Mouse (Mus musculus): ENCODE data around the gene Mast4. TPM values are rescaled to one million over a fixed set of nuclear protein-coding genes. Genes with fewer than 3 reads are reported as not detected.

The Mast4 gene
- total and polyA plus RNA-seq, 3 experiments: 2.7 to 7.0 TPM; not detected in 1

DNA sequence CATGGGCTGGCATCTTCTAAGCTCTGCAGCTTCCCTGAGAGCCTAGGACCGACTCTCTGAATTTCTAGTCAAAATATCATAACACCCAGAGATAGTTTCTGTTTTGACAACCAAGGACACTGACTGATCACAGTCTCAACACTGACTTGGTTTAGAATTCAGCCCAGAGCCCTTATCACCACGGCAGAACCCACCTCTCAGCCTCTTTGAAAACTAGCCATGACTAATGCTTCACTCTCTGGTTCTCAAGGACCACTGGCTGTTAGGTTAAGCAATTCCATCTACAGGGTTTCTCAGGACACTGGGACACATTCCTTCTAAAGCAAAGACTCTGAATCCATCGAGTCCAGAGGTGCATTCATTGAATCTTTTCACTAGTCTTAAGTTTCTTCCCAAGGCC, 79.4 kb downstream of the Mast4 start:
- H3K4me3 ChIP-seq (ENCODE audit: control insufficient read depth in 1 of 2, insufficient read depth in 1 of 2, low read depth in 2 of 2, low read length in 2 of 2): no peak overlapping the region
- H3K9ac ChIP-seq (ENCODE audit: control insufficient read depth, low read depth, low read length, poor library complexity, severe bottlenecking): no peak overlapping the region
- H3K4me1 ChIP-seq (ENCODE audit: control insufficient read depth in 1 of 2, insufficient read depth in 2 of 2, low read length in 2 of 2): no peaks in the 10 kb centered on the region
- no peaks in the 10 kb centered on the region for H3K36me3 ChIP-seq (ENCODE audit: control insufficient read depth in 1 of 2, insufficient read depth in 2 of 2, low read length in 2 of 2)
- H3K9me3 ChIP-seq (replicated peaks; ENCODE audit: insufficient read depth, low read length): no peaks in the 10 kb centered on the region
- no peaks in the 10 kb centered on the region for H3K79me2 ChIP-seq (ENCODE audit: control insufficient read depth, insufficient read depth, low read length, poor library complexity)
- H3K27me3 ChIP-seq (ENCODE audit: control insufficient read depth in 1 of 2, insufficient read depth in 2 of 2, low read length in 2 of 2): no peaks in the 10 kb centered on the region
- no peak for DNase-seq (ENCODE audit: low read depth, low spot score)
- no peak overlapping the region for H3K27ac ChIP-seq (ENCODE audit: control insufficient read depth, low read depth, low read length)
- TF ChIP-seq JUND (IDR thresholded peaks at IDR 0.05; ENCODE audit: low read depth, low read length) (no peak), ELF1 (IDR thresholded peaks at IDR 0.05; ENCODE audit: low read depth, low read length) (no peak), MXI1 (IDR thresholded peaks at IDR 0.05; ENCODE audit: low read depth, low read length) (no peak), ZKSCAN1 (IDR thresholded peaks at IDR 0.05; ENCODE audit: low read depth, low read length) (no peak), SIN3A (IDR thresholded peaks at IDR 0.05; ENCODE audit: low read length) (no peak)

DNA sequence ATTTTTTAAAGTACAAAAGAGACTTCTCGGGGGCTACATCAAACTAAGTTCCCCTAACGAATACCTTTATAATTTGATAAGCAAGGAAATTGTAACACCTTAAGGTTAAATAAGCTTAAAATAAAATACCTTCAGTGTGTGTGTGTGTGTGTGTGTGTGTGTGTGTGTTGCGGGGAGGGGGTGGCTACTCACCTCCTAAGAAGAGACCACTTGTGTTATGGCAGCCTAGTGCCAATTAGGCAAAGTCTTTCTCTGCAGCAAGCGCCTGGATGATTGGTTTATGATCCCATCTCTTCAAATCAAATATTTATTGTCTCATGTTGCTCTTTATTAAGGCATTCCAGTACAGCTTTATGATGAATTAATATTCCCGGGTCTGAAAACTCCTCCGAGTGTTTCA, 81.2 kb downstream of the Mast4 start:
- Histone ChIP-seq H3K36me3 (ENCODE audit: control insufficient read depth in 1 of 2, insufficient read depth in 2 of 2, low read length in 2 of 2) (no peaks in the 10 kb centered on the region), H3K4me3 (ENCODE audit: control insufficient read depth in 1 of 2, insufficient read depth in 1 of 2, low read depth in 2 of 2, low read length in 2 of 2) (no peak overlapping the region), H3K79me2 (ENCODE audit: control insufficient read depth, insufficient read depth, low read length, poor library complexity) (no peaks in the 10 kb centered on the region), H3K27me3 (ENCODE audit: control insufficient read depth in 1 of 2, insufficient read depth in 2 of 2, low read length in 2 of 2) (no peaks in the 10 kb centered on the region), H3K4me1 (ENCODE audit: control insufficient read depth in 1 of 2, insufficient read depth in 2 of 2, low read length in 2 of 2) (no peaks in the 10 kb centered on the region), H3K27ac (ENCODE audit: control insufficient read depth, low read depth, low read length) (no peak overlapping the region), H3K9ac (ENCODE audit: control insufficient read depth, low read depth, low read length, poor library complexity, severe bottlenecking) (no peak overlapping the region), H3K9me3 (replicated peaks; ENCODE audit: insufficient read depth, low read length) (no peaks in the 10 kb centered on the region)
- no peak for TF ChIP-seq HCFC1 (IDR thresholded peaks at IDR 0.05; ENCODE audit: low read depth, low read length)
- TF ChIP-seq SIN3A (IDR thresholded peaks at IDR 0.05; ENCODE audit: low read length): no peak
- TF ChIP-seq MAZ (IDR thresholded peaks at IDR 0.05; ENCODE audit: low read depth, low read length): no peak
- no peak for TF ChIP-seq GATA1 (IDR thresholded peaks at IDR 0.05; ENCODE audit: low read depth, low read length)
- no peak for TF ChIP-seq MAFK (IDR thresholded peaks at IDR 0.05; ENCODE audit: borderline replicate concordance, low read depth, low read length)
- no peak for TF ChIP-seq POLR2AphosphoS5 (IDR thresholded peaks at IDR 0.05; ENCODE audit: borderline replicate concordance, low read depth, low read length)
- no peak for DNase-seq (ENCODE audit: low read depth, low spot score)

DNA sequence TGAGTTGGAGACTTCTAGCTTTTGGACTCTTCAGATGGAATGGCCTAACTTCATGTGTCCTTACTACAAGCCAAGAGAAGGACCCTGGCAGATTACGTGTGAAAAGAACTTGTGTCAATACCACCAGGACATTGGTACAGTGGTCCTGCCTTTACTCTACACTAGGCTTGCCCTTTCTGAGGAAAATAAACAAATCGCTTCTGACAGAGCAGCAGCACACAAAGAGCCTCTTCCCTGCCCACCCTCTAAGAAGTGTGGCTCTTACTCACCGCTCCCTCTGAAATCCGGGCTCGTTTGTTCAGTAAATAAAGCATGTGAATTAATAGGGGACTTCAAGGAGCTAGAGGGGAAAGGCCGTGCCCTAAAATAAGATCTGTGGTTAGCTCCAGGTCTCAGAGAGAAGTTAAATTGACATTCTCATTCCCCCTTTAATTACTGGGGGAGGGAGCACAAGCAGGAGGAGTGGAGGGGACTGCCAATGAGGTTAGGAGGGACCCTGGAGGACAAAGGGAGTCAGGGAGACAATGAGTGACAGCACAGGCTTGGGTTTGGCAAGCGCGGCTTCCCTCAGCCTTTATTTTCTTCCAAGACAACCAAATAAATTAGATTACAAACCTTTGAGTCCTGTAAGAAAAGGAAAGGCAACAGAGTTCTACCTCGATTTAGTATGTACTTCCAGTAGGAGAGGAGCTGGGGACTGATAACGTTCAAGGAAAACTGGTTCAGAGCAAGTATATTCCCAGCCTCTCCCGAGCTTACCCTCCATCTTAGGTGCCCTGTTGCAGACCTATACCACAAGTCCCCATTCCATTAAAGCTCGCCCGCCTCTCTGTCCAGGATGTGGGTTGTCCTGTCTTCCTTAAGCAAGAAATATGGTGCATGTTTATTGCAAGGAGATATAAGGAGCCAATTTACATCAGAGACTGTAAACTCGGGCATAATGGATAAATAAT, 85.9 kb downstream of the Mast4 start:
- Histone ChIP-seq H3K9me3 (replicated peaks; ENCODE audit: insufficient read depth, low read length) (no peaks in the 10 kb centered on the region), H3K4me3 (ENCODE audit: control insufficient read depth in 1 of 2, insufficient read depth in 1 of 2, low read depth in 2 of 2, low read length in 2 of 2) (no peak overlapping the region), H3K36me3 (ENCODE audit: control insufficient read depth in 1 of 2, insufficient read depth in 2 of 2, low read length in 2 of 2) (no peaks in the 10 kb centered on the region), H3K27me3 (ENCODE audit: control insufficient read depth in 1 of 2, insufficient read depth in 2 of 2, low read length in 2 of 2) (no peaks in the 10 kb centered on the region), H3K79me2 (ENCODE audit: control insufficient read depth, insufficient read depth, low read length, poor library complexity) (no peaks in the 10 kb centered on the region), H3K27ac (ENCODE audit: control insufficient read depth, low read depth, low read length) (no peak overlapping the region), H3K4me1 (ENCODE audit: control insufficient read depth in 1 of 2, insufficient read depth in 2 of 2, low read length in 2 of 2) (no peaks in the 10 kb centered on the region), H3K9ac (ENCODE audit: control insufficient read depth, low read depth, low read length, poor library complexity, severe bottlenecking) (no peak overlapping the region)
- DNase-seq (ENCODE audit: low read depth, low spot score): no peak
- TF ChIP-seq MEF2A (IDR thresholded peaks at IDR 0.05; ENCODE audit: extremely low read depth, insufficient replicate concordance, low read depth, low read length, poor library complexity, severe bottlenecking): no peak
- TF ChIP-seq SIN3A (IDR thresholded peaks at IDR 0.05; ENCODE audit: low read length): no peak
- TF ChIP-seq ZMIZ1 (IDR thresholded peaks at IDR 0.05; ENCODE audit: low read depth, low read length): no peak
- TF ChIP-seq MYB (IDR thresholded peaks at IDR 0.05; ENCODE audit: low read depth, low read length): no peak
- no peak for TF ChIP-seq ZC3H11A (IDR thresholded peaks at IDR 0.05; ENCODE audit: low read depth, low read length)
- TF ChIP-seq POLR2A (IDR thresholded peaks at IDR 0.05; ENCODE audit: control insufficient read depth in 1 of 2, insufficient read depth in 1 of 2, low read depth in 1 of 2, low read length in 2 of 2, poor library complexity in 1 of 2): no peak
- TF ChIP-seq POLR2AphosphoS2 (IDR thresholded peaks at IDR 0.05; ENCODE audit: low read length): no peak
- no peak for TF ChIP-seq ELF1 (IDR thresholded peaks at IDR 0.05; ENCODE audit: low read depth, low read length)
- no peak for TF ChIP-seq RCOR1 (IDR thresholded peaks at IDR 0.05; ENCODE audit: low read depth, low read length)
- no peak for TF ChIP-seq MAZ (IDR thresholded peaks at IDR 0.05; ENCODE audit: low read depth, low read length)
- TF ChIP-seq USF2 (IDR thresholded peaks at IDR 0.05; ENCODE audit: borderline replicate concordance in 1 of 2, insufficient read depth in 1 of 2, low read depth in 1 of 2, low read length in 2 of 2): no peak

Measured in MEL (cell line).